Mouse (Mus musculus): ENCODE measurements around the gene Rpl35.

- TF ChIP-seq CTCF (IDR thresholded peaks at IDR 0.05; ENCODE audit: control insufficient read depth, insufficient read depth, insufficient read length) (no peak), MAX (IDR thresholded peaks at IDR 0.05) (no peak), MYOG (IDR thresholded peaks at IDR 0.05; ENCODE audit: control insufficient read depth, extremely low read depth, insufficient read length) (no peak)
These were observed 47.7 kb downstream of the Rpl35 start for GRCm38 (mm10) chr2:38957671-38958223.
